Mouse (Mus musculus) induced T-regulatory cell, adult 2 months (primary cell): ENCODE measurements around the gene Zfp637.
A peak's percentile ranks its signal among the peaks of the same experiment; 100 is the strongest.
"Not testable (repeated sequence)": the region's sequence is repeated elsewhere in the genome, so short reads cannot be mapped to it uniquely, and the experiment has no call there.

Source experiments
- DNase-seq: peaks from one replicate; pipeline ENCODE4 v3.0.0-alpha.2; 2012; ENCODE audit warnings: low read depth

Gene Zfp637

GRCm38 (mm10) chr6:117840686-117841510 lies at the start of gene Zfp637:
Gene Zfp637 (plus strand): TSS chr6:117841180.
- DNase-seq, result peak; percentile 89

GRCm38 (mm10) chr6:117795251-117795650 lies 45.7 kb upstream of the Zfp637 start:
- DNase-seq, result no peak

GRCm38 (mm10) chr6:117800824-117801223 lies 40.2 kb upstream of the Zfp637 start:
- no peak for DNase-seq

GRCm38 (mm10) chr6:117801801-117802200 lies 39.2 kb upstream of the Zfp637 start:
- DNase-seq, result no peak

GRCm38 (mm10) chr6:117807756-117808155 lies 33.2 kb upstream of the Zfp637 start:
- no peak for DNase-seq

- no peak for DNase-seq
Observed at GRCm38 (mm10) chr6:117809816-117810215, 31.2 kb upstream of the Zfp637 start.

GRCm38 (mm10) chr6:117810717-117811116 lies 30.3 kb upstream of the Zfp637 start:
- no peak for DNase-seq

- no peak for DNase-seq
Observed at GRCm38 (mm10) chr6:117811256-117811655, 29.7 kb upstream of the Zfp637 start.

- DNase-seq, result no peak
Observed at GRCm38 (mm10) chr6:117814681-117815080, 26.3 kb upstream of the Zfp637 start.

GRCm38 (mm10) chr6:117817108-117817541 lies 23.9 kb upstream of the Zfp637 start:
- no peak for DNase-seq

- no peak for DNase-seq
Observed at GRCm38 (mm10) chr6:117820327-117820726, 20.7 kb upstream of the Zfp637 start.

- peak; percentile 78 for DNase-seq
Observed at GRCm38 (mm10) chr6:117825369-117825768, 15.6 kb upstream of the Zfp637 start.

GRCm38 (mm10) chr6:117828273-117828672 lies 12.7 kb upstream of the Zfp637 start:
- peak; percentile 55 for DNase-seq

GRCm38 (mm10) chr6:117841511-117841955 lies 553 bp downstream of the Zfp637 start:
- DNase-seq, result peak; percentile 34

GRCm38 (mm10) chr6:117844597-117844996 lies 3.6 kb downstream of the Zfp637 start:
- DNase-seq, result no peak

GRCm38 (mm10) chr6:117846671-117847070 lies 5.7 kb downstream of the Zfp637 start:
- not testable (repeated sequence) for DNase-seq

GRCm38 (mm10) chr6:117847772-117848171 lies 6.8 kb downstream of the Zfp637 start:
- DNase-seq, result peak; percentile 52

- no peak for DNase-seq
Observed at GRCm38 (mm10) chr6:117848577-117848976, 7.6 kb downstream of the Zfp637 start.

- DNase-seq, result peak; percentile 60
Observed at GRCm38 (mm10) chr6:117851747-117852146, 10.8 kb downstream of the Zfp637 start.

- peak; percentile 39 for DNase-seq
Observed at GRCm38 (mm10) chr6:117857990-117858389, 17.0 kb downstream of the Zfp637 start.

GRCm38 (mm10) chr6:117861848-117862247 lies 20.9 kb downstream of the Zfp637 start, which contains the start of gene Zfp239:
Gene Zfp239 (plus strand): TSS chr6:117862100.
- no peak for DNase-seq

- no peak for DNase-seq
Observed at GRCm38 (mm10) chr6:117862465-117862864, 21.5 kb downstream of the Zfp637 start.

GRCm38 (mm10) chr6:117862899-117863620 lies 22.1 kb downstream of the Zfp637 start:
- peak; percentile 82 for DNase-seq
